Mouse (Mus musculus) forebrain, postnatal 0 days (tissue): ENCODE data around the gene Ctrl. TPM values are rescaled to one million over a fixed set of nuclear protein-coding genes. Genes with fewer than 3 reads are reported as not detected.

Experiments used
- ATAC-seq: fragments of 200-750 bp; cut with Nextera tagmentation; 2 replicates; pipeline ENCODE4 v1.8.0; 2017; ENCODE audit warnings: mild to moderate bottlenecking, moderate library complexity
- DNase-seq: peaks from one replicate; pipeline ENCODE4 v3.0.0-alpha.2; 2015
- H3K27ac ChIP-seq: fragments of 300-500 bp; sonication (generic); 2 replicates; pipeline ENCODE4 v1.5.1; 2014; ENCODE audit warnings: low read depth, mild to moderate bottlenecking, antibody characterized with exemption, low read length, moderate library complexity, mixed read lengths
- H3K27me3 ChIP-seq: fragments of 300-500 bp; sonication (generic); 2 replicates; pipeline ENCODE4 v1.6.1; 2014; ENCODE audit warnings: mild to moderate bottlenecking, low read length, mixed read lengths; ENCODE audit not compliant: insufficient read depth
- H3K36me3 ChIP-seq: fragments of 300-500 bp; sonication (generic); 2 replicates; pipeline ENCODE4 v1.6.1; 2014; ENCODE audit warnings: mild to moderate bottlenecking, moderate library complexity; ENCODE audit not compliant: insufficient read depth
- H3K4me1 ChIP-seq: fragments of 300-500 bp; sonication (generic); 2 replicates; pipeline ENCODE4 v1.6.1; 2014; ENCODE audit warnings: antibody characterized with exemption; ENCODE audit not compliant: insufficient read depth
- H3K4me2 ChIP-seq: fragments of 300-500 bp; sonication (generic); 2 replicates; pipeline ENCODE4 v1.6.1; 2014; ENCODE audit warnings: low read depth, mild to moderate bottlenecking, moderate library complexity
- H3K4me3 ChIP-seq: fragments of 300-500 bp; sonication (generic); 2 replicates; pipeline ENCODE4 v1.5.1; 2014; ENCODE audit warnings: low read depth, low read length, mixed read lengths
- H3K9ac ChIP-seq: fragments of 300-500 bp; sonication (generic); 2 replicates; pipeline ENCODE4 v1.6.1; 2014; ENCODE audit warnings: mild to moderate bottlenecking
- H3K9me3 ChIP-seq: fragments of 300-500 bp; sonication (generic); 2 replicates; pipeline ENCODE4 v1.6.1; 2016; ENCODE audit warnings: low read length
- CTCF ChIP-seq: sonication (generic); IDR thresholded peaks from 2 replicates; pipeline ENCODE4 v1.5.1; 2016; ENCODE audit warnings: antibody characterized with exemption, control low read depth, low read depth
- WGBS: fragments of 180-500 bp; shearing (Covaris S2); extraction: QIAGEN DNeasy Blood & Tissue Kit; methylation state at CpG from one replicate; pipeline ENCODE4 v1.1.7; 2014; 5-methylcytosine and 5-hydroxymethylcytosine counted together
- microRNA-seq, 2 experiments: library from miRNA; unstranded; fragments of <30 nt; microRNA quantifications; one replicate each; pipeline ENCODE4; 2016
- polyA plus RNA-seq: library from polyadenylated mRNA; unstranded; fragments of >200 nt; fragmentation: Nextera tagmentation; extraction: Ambion mirVana; gene quantifications from 2 replicates; pipeline ENCODE4 v1.2.1, GENCODE M21; 2015
- total RNA-seq: library from RNA; depleted of rRNA; stranded (reverse); fragments of >200 nt; gene quantifications from 2 replicates; pipeline ENCODE4 v1.2.3, GENCODE M21; 2014; rRNA removed

Gene Ctrl
- total and polyA plus RNA-seq, 2 experiments from 2014 or later = 1.9 to 3.3 TPM

GRCm38 (mm10) chr8:105897801-105898480 is 35.7 kb downstream of the Ctrl start:
- TF ChIP-seq CTCF = no peak
- peaks cover 9% of the 10 kb centered on the region for H3K36me3 ChIP-seq
- H3K9ac ChIP-seq = no peak overlapping the region
- ATAC-seq (no peak), DNase-seq (no peak)
- no peaks in the 10 kb centered on the region for H3K4me1 ChIP-seq
- no peak overlapping the region for H3K4me2 ChIP-seq
- no peaks in the 10 kb centered on the region for H3K27me3 ChIP-seq
- H3K9me3 ChIP-seq = no peaks in the 10 kb centered on the region
- no peak overlapping the region for H3K4me3 ChIP-seq
- 81% methylated on average over 9 of the region's 9 CpGs for WGBS
- no peak overlapping the region for H3K27ac ChIP-seq

- H3K9ac ChIP-seq = no peak within 1 kb of the TSS
- H3K4me1 ChIP-seq = no peaks in the 10 kb centered on the region
- no peak within 1 kb of the TSS for H3K27ac ChIP-seq
- H3K36me3 ChIP-seq = peaks cover 54% of the 10 kb centered on the region
- DNase-seq = peak; percentile 78
- H3K27me3 ChIP-seq = no peaks in the 10 kb centered on the region
- no peaks in the 10 kb centered on the region for H3K9me3 ChIP-seq
- no peak within 1 kb of the TSS for H3K4me3 ChIP-seq
- no peak for TF ChIP-seq CTCF
- H3K4me2 ChIP-seq = no peak within 1 kb of the TSS
- 4% methylated on average over 11 of the region's 11 CpGs for WGBS
- ATAC-seq = peak; percentile 87
Measured at GRCm38 (mm10) chr8:105893339-105893738, 40.3 kb downstream of the Ctrl start, which contains the start of gene Nrn1l. Gene Nrn1l, plus strand, starts transcription at chr8:105893567.

- ATAC-seq (peak; percentile 40; the same call in 1 of the 2 replicates), DNase-seq (peak; percentile 28)
- Histone ChIP-seq H3K4me2 (no peak overlapping the region), H3K9ac (no peak overlapping the region), H3K27me3 (no peaks in the 10 kb centered on the region), H3K36me3 (peaks cover 63% of the 10 kb centered on the region), H3K4me1 (no peaks in the 10 kb centered on the region), H3K9me3 (no peaks in the 10 kb centered on the region), H3K27ac (no peak overlapping the region), H3K4me3 (no peak overlapping the region)
- peak; percentile 62 for TF ChIP-seq CTCF
- 88% methylated on average over 6 of the region's 6 CpGs for WGBS
Measured at GRCm38 (mm10) chr8:105892432-105892831, 41.2 kb downstream of the Ctrl start.

- 0 out of 2 replicates have a peak, but pooled peaks have one; percentile 9 for ATAC-seq
- DNase-seq = peak; percentile 23
Measured at GRCm38 (mm10) chr8:105890870-105891269, 42.8 kb downstream of the Ctrl start.

GRCm38 (mm10) chr8:105889756-105890465 is 43.8 kb downstream of the Ctrl start:
- no peak overlapping the region for H3K9ac ChIP-seq
- H3K4me2 ChIP-seq = no peak overlapping the region
- H3K4me1 ChIP-seq = no peaks in the 10 kb centered on the region
- H3K4me3 ChIP-seq = no peak overlapping the region
- no peak overlapping the region for H3K27ac ChIP-seq
- no peak for DNase-seq
- H3K36me3 ChIP-seq = peaks cover 85% of the 10 kb centered on the region
- WGBS = 78% methylated on average over 12 of the region's 12 CpGs
- no peak for ATAC-seq
- no peaks in the 10 kb centered on the region for H3K27me3 ChIP-seq
- TF ChIP-seq CTCF = no peak
- H3K9me3 ChIP-seq = no peaks in the 10 kb centered on the region

More at GRCm38 (mm10) chr8:105890870-105891269, 42.8 kb downstream of the Ctrl start:
- Histone ChIP-seq H3K27me3 (no peaks in the 10 kb centered on the region), H3K36me3 (peaks cover 79% of the 10 kb centered on the region), H3K9ac (no peak overlapping the region), H3K9me3 (no peaks in the 10 kb centered on the region), H3K4me3 (no peak overlapping the region), H3K4me2 (no peak overlapping the region), H3K4me1 (no peaks in the 10 kb centered on the region), H3K27ac (no peak overlapping the region)
- TF ChIP-seq CTCF = no peak
- 79% methylated on average over 6 of the region's 6 CpGs for WGBS

Small RNAs within 50 kb of the gene (microRNA-seq; reads per million reads assigned to microRNA genes)
- 0 reads per million in 2 experiments for gene Mir7074

Other genes starting within 250 kb of the Ctrl start
- gene Carmil2, start 247.6 kb downstream of the Ctrl start, total RNA-seq = 4.4 and 5.6 TPM in 2 replicates
- gene Carmil2, start 247.6 kb downstream of the Ctrl start, polyA plus RNA-seq = 21.5 and 28.0 TPM in 2 replicates
- gene Acd, start 232.8 kb downstream of the Ctrl start, total RNA-seq = 24.1 and 35.0 TPM in 2 replicates
- 90.0 and 95.7 TPM in 2 replicates for gene Acd, start 232.8 kb downstream of the Ctrl start, polyA plus RNA-seq
- 59.3 and 71.1 TPM in 2 replicates for gene Pard6a, start 232.7 kb downstream of the Ctrl start, total RNA-seq
- 63.8 and 72.5 TPM in 2 replicates for gene Pard6a, start 232.7 kb downstream of the Ctrl start, polyA plus RNA-seq
- gene 4933405L10Rik, start 226.2 kb downstream of the Ctrl start, total RNA-seq = 0.23 TPM in 1 of 2 replicates, not detected in the other
- 0.21 and 0.31 TPM in 2 replicates for gene 4933405L10Rik, start 226.2 kb downstream of the Ctrl start, polyA plus RNA-seq
- 10.3 and 10.9 TPM in 2 replicates for gene Enkd1, start 225.7 kb downstream of the Ctrl start, total RNA-seq
- gene Enkd1, start 225.7 kb downstream of the Ctrl start, polyA plus RNA-seq = 15.2 and 16.8 TPM in 2 replicates
- gene Gfod2, start 175.2 kb downstream of the Ctrl start, total RNA-seq = 42.6 and 51.2 TPM in 2 replicates
- gene Gfod2, start 175.2 kb downstream of the Ctrl start, polyA plus RNA-seq = 58.4 and 71.2 TPM in 2 replicates
- gene Ranbp10, start 106.5 kb downstream of the Ctrl start, total RNA-seq = 9.8 and 13.6 TPM in 2 replicates
- 3.5 and 4.5 TPM in 2 replicates for gene Ranbp10, start 106.5 kb downstream of the Ctrl start, polyA plus RNA-seq
- 0.67 and 1.2 TPM in 2 replicates for gene Tsnaxip1, start 106.1 kb downstream of the Ctrl start, total RNA-seq
- 0.92 and 1.1 TPM in 2 replicates for gene Tsnaxip1, start 106.1 kb downstream of the Ctrl start, polyA plus RNA-seq
- 42.4 and 44.7 TPM in 2 replicates for gene Cenpt, start 80.6 kb downstream of the Ctrl start, total RNA-seq
- 39.0 and 42.8 TPM in 2 replicates for gene Cenpt, start 80.6 kb downstream of the Ctrl start, polyA plus RNA-seq
- gene Thap11, start 78.7 kb downstream of the Ctrl start, total RNA-seq = 60.4 and 81.9 TPM in 2 replicates
- 48.6 and 57.2 TPM in 2 replicates for gene Thap11, start 78.7 kb downstream of the Ctrl start, polyA plus RNA-seq
- gene Nutf2, start 73.3 kb downstream of the Ctrl start, total RNA-seq = 70.4 and 89.5 TPM in 2 replicates
- 142 and 146 TPM in 2 replicates for gene Nutf2, start 73.3 kb downstream of the Ctrl start, polyA plus RNA-seq
- gene Edc4, start 53.0 kb downstream of the Ctrl start, total RNA-seq = 85.3 and 96.7 TPM in 2 replicates
- gene Edc4, start 53.0 kb downstream of the Ctrl start, polyA plus RNA-seq = 36.1 and 41.7 TPM in 2 replicates
- 0.92 TPM in 1 of 2 replicates, not detected in the other for gene Nrn1l, start 40.3 kb downstream of the Ctrl start, total RNA-seq
- gene Nrn1l, start 40.3 kb downstream of the Ctrl start, polyA plus RNA-seq = 0.36 and 1.2 TPM in 2 replicates
- 16.6 and 24.5 TPM in 2 replicates for gene Pskh1, start 33.4 kb downstream of the Ctrl start, total RNA-seq
- gene Pskh1, start 33.4 kb downstream of the Ctrl start, polyA plus RNA-seq = 8.0 and 10.4 TPM in 2 replicates
- gene Psmb10, start 4.6 kb upstream of the Ctrl start, total RNA-seq = 46.5 and 63.7 TPM in 2 replicates
- 86.2 and 95.8 TPM in 2 replicates for gene Psmb10, start 4.6 kb upstream of the Ctrl start, polyA plus RNA-seq
- gene Lcat, start 9.5 kb upstream of the Ctrl start, total RNA-seq = 6.0 and 7.9 TPM in 2 replicates
- 3.8 and 5.9 TPM in 2 replicates for gene Lcat, start 9.5 kb upstream of the Ctrl start, polyA plus RNA-seq
- gene Slc12a4, start 32.2 kb upstream of the Ctrl start, total RNA-seq = 9.7 and 12.4 TPM in 2 replicates
- gene Slc12a4, start 32.2 kb upstream of the Ctrl start, polyA plus RNA-seq = 9.8 and 12.1 TPM in 2 replicates
- gene Dpep3, start 45.6 kb upstream of the Ctrl start, total RNA-seq = not detected in 2 replicates
- not detected in 2 replicates for gene Dpep3, start 45.6 kb upstream of the Ctrl start, polyA plus RNA-seq
- 14.3 and 17.8 TPM in 2 replicates for gene Dus2, start 57.5 kb upstream of the Ctrl start, total RNA-seq
- 15.2 and 21.7 TPM in 2 replicates for gene Dus2, start 57.5 kb upstream of the Ctrl start, polyA plus RNA-seq
- gene Dpep2nb, start 72.1 kb upstream of the Ctrl start, total RNA-seq = not detected in 2 replicates
- not detected in 2 replicates for gene Dpep2nb, start 72.1 kb upstream of the Ctrl start, polyA plus RNA-seq
- 31.5 and 33.8 TPM in 2 replicates for gene Ddx28, start 78.0 kb upstream of the Ctrl start, total RNA-seq
- 23.7 and 25.3 TPM in 2 replicates for gene Ddx28, start 78.0 kb upstream of the Ctrl start, polyA plus RNA-seq
- 11.4 and 16.0 TPM in 2 replicates for gene Nfatc3, start 125.0 kb upstream of the Ctrl start, total RNA-seq
- 0.93 and 1.9 TPM in 2 replicates for gene Nfatc3, start 125.0 kb upstream of the Ctrl start, polyA plus RNA-seq
- 0.14 TPM in 1 of 2 replicates, not detected in the other for gene Esrp2, start 203.1 kb upstream of the Ctrl start, total RNA-seq
- gene Esrp2, start 203.1 kb upstream of the Ctrl start, polyA plus RNA-seq = not detected in 2 replicates
- gene Pla2g15, start 216.5 kb upstream of the Ctrl start, total RNA-seq = 16.0 and 17.8 TPM in 2 replicates
- gene Pla2g15, start 216.5 kb upstream of the Ctrl start, polyA plus RNA-seq = 11.7 and 15.6 TPM in 2 replicates
- gene Slc7a6, start 235.0 kb upstream of the Ctrl start, total RNA-seq = 29.9 and 43.6 TPM in 2 replicates
- gene Slc7a6, start 235.0 kb upstream of the Ctrl start, polyA plus RNA-seq = 48.9 and 50.8 TPM in 2 replicates